Mouse (Mus musculus): ENCODE data around the gene Cyp27a1. TPM values are rescaled to one million over a fixed set of nuclear protein-coding genes. Genes with fewer than 3 reads are reported as not detected.

Gene Cyp27a1
- total RNA-seq, 2 experiments from 2014 or later = 6.9 to 10.1 TPM

DNA sequence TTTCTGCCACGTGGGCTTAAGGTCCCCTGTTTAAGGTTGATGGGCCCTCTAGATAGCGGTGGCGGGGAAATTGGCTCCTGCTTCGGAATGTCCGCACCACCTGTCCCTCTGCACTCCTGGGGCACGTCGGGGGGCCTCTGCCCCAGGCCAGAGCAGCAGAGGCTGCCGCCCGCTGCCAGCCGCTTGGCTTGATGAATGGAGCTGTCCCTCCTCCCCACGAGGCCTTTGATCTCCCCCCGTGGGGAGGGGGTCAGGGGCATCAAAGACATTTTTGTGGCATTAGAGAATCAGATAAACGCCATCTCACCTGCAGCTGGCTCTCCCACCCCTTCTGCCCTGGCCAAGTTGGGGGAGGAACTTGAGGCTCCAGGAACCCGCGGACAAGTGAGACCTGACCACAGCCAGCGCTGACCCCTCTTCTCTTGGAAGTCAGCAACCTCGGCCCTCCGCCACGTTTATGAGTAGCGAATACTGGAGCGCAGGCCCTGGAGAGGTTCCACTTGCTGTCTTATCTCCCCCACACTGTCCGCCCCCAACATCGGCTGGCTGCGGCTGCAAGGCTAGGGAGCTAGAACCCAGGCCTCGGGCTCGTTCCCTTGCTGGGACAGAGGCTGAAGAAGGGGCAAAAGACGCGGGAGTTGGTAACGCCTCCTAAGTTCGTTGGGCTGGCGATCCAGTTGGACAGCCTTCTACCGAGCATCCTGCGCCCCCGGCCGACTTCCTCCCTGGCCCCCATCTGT, 57.5 kb downstream of the Cyp27a1 start:
- ATAC-seq (replicated peaks; ENCODE audit: poor library complexity, severe bottlenecking) = no peak

DNA sequence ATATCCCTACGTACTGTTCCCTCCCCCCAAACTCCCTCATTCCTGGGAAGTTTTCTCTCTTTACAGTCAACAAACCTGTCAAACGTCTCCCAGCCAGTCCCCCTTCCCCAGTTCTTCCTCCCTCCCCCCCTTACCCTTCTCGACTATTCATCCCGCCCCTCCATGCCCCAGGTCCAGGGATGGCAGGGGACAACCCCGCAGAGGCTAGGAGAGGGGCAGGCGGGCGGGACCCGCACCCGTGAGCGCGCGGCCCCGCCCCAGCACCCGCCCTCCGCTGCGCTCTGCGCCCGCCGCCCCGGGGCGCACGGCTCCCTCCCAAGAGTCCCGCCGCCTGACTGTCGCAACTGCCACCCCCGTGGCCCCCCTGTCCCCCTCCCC, 58.1 kb downstream of the Cyp27a1 start:
- ATAC-seq (replicated peaks; ENCODE audit: poor library complexity, severe bottlenecking) = no peak

DNA sequence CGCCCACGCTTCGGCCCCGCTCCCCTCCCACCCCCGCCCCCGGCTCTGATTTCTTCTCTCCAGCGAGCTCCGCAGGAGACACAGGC, 58.3 kb downstream of the Cyp27a1 start, which contains the start of gene Wnt6:
Wnt6 (plus strand) TSS at position 48 of the 86 bp plus-strand sequence.
- no peak for ATAC-seq (replicated peaks; ENCODE audit: poor library complexity, severe bottlenecking)

DNA sequence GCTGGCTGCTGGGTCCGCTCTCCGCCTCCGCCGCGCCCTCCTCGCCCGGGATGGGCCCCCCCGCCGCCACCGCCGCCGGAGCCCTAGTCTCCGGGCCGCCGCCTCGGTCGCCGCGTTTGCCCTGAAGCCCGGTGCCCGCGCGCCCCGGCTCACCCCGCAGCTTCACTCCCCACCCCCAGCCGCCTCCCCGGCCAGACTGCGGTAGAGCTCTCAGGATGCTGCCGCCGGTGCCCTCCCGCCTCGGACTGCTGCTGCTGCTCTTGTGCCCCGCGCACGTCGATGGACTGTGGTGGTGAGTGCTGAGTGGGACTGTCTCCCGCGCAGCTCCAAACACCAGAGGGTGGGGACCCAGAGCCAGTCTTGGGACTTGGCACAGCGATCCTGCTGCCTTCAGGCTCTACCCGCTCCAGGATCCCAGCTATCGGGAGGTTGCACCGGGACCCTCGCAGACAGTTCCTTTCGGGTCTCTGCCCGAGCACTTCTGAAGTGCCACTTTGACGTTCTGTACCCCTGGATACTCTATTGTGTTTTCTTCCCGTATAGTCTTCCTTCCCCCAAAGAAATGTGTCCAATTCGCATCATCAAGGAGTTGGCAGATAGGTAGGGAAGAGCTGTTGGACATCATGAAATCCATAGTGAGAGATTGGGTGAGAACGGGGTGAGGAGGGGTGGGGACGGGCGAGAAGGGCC, 58.7 kb downstream of the Cyp27a1 start:
- no peak for ATAC-seq (replicated peaks; ENCODE audit: poor library complexity, severe bottlenecking)

DNA sequence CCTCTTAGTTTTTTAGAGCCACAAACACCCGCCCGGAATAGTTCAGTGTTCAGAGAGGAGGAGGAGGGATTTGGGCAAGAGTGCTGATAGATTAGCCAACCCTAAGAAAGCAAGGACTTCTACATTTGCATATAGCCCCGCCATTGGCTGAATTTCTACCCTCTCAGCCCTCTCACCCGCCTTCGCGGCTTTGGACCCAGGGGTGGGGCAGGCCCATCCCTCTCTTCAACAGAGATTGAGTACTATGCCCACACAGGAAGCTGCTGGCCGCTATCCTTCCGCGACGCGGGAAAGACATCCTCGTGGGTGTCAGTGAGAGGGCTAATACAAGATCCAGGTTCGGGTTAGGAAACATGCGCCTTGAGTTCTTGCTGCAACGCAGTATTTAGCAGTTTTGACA, 59.8 kb downstream of the Cyp27a1 start:
- ATAC-seq (replicated peaks; ENCODE audit: poor library complexity, severe bottlenecking) = peak; percentile 89

DNA sequence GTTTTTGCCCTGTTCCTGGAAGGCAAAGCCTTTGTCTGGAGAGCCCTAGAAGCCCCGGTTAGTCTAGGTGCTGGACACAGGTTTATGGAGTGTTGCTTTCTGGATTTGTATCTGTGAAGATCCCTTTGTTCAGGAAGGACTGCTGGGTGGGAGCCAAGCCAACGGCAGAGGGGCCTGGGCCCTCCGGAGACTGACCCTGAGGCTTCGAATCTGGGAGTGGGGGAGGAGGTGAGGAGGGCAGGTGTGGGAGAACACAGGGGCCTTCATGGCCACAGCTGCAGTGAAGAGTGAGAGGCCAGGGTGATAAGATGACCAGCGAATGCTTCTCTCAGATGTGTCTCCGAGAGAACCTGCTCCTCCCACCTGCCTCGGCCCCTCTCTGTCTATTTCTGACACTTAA, 60.7 kb downstream of the Cyp27a1 start:
- ATAC-seq (replicated peaks; ENCODE audit: poor library complexity, severe bottlenecking) = no peak

DNA sequence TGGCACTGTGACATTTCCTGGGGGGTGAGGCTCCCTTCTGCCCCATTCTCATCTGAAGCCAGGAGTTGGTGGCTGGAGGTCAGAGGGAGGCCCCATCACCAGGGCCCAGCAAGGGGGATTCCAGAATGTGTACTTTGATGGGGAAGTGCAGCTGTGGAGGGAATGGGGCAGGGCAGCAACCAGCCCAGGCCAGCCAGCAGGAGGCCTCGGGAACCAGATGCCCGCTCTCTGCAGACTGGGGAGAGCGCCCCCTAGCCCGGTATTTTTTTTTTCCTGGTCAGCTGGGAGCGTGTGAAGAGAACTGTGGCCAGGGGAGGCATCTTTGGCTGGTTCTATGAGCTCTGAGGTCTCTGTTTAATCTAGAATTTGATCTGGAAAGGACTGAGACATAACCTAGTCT, 62.4 kb downstream of the Cyp27a1 start:
- ATAC-seq (replicated peaks; ENCODE audit: poor library complexity, severe bottlenecking) = peak; percentile 51

DNA sequence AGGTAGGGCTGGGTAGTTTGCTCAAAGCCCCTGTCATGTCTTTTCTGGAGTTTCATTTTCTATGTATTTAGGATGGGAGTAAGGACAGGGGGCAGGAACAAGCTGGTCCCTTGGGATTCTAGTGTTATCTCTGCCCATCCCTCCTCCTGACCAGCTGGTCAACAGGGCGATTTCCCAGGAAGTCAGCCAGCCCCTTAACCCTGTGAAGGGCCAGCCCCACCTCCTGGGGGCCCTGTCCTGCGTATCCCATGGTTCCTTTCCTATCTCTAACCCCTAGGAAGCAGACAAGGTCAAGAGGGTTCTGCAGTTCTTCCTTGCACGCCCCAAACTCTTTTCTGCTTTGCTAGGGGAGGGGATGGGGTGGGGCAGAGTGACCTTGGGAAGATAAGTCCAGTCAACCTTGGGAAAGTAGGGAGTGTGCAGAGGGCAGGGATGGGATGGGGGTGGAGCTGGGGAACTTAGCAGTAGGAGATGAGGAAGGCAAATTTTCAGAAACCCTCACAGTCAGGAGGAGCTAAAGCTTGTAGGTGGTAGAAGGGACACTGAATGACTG, 65.6 kb downstream of the Cyp27a1 start:
- ATAC-seq (replicated peaks; ENCODE audit: poor library complexity, severe bottlenecking) = no peak

DNA sequence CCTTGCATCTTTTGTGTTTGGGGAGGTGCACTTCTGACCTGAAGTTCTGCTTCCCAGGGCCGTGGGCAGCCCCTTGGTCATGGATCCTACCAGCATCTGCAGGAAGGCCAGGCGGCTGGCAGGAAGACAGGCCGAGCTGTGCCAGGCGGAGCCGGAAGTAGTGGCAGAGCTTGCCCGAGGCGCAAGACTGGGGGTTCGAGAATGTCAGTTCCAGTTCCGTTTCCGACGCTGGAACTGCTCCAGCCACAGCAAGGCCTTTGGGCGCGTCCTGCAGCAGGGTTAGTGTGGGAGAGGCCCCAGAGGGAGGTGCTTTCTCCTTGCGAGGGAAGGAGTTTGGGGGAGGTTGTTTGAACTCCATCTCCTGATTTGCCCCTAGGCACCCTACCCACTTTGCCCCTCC, 68.7 kb downstream of the Cyp27a1 start:
- ATAC-seq (replicated peaks; ENCODE audit: poor library complexity, severe bottlenecking) = peak; percentile 68

DNA sequence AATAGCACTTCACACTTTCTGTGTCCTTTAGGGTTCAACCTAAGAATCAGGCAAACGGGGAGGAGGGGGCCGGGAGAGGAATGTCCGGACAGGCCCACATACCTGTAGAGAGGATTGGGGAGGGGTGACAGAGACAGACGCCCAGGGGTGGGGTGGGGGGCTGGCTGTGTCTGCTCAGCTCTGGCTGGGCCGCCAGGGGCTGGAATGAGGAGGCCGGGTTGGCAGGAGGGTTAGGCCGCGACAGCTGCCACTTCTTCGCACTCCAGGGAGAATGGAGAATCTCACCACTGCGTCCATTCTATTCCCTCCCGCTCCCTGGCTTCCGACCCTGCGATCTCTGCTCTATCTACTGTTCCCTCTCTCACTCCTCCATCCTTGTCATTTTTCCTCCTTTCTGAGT, 70.2 kb downstream of the Cyp27a1 start:
- no peak for ATAC-seq (replicated peaks; ENCODE audit: poor library complexity, severe bottlenecking)

DNA sequence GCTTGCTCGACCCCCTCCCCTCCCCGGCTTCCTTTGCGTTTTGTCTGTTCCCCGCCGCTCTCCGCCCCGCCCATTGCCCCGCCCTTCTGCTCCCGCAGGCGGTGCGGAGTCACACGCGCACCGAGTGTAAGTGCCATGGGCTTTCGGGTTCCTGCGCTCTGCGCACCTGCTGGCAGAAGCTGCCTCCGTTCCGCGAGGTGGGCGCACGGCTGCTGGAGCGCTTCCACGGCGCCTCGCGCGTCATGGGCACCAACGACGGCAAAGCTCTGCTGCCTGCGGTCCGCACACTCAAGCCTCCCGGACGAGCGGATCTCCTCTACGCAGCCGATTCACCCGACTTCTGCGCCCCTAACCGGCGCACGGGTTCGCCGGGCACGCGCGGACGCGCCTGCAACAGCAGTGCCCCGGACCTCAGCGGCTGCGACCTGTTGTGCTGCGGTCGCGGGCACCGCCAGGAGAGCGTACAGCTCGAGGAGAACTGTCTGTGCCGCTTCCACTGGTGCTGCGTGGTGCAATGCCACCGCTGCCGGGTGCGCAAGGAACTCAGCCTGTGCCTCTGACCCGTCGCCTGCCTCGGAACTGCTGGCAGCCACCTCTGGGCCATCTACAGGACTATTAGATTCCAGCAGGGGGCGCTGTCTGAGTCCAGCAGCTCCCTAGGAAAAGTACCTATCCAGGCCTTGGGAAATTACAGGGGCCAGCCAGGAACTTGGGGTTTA, 70.8 kb downstream of the Cyp27a1 start:
- ATAC-seq (replicated peaks; ENCODE audit: poor library complexity, severe bottlenecking) = peak; percentile 38

Other genes starting within 250 kb of the Cyp27a1 start
- gene Cnot9, start 207.5 kb upstream of the Cyp27a1 start, total RNA-seq (2014; fragmentation: Nextera tagmentation) = 58.2 and 66.7 TPM in 2 replicates
- 62.5 and 76.6 TPM in 2 replicates for gene Cnot9, start 207.5 kb upstream of the Cyp27a1 start, total RNA-seq (2017)
- not detected in 2 replicates for gene Plcd4, start 170.7 kb upstream of the Cyp27a1 start, total RNA-seq (2014; fragmentation: Nextera tagmentation)
- gene Plcd4, start 170.7 kb upstream of the Cyp27a1 start, total RNA-seq (2017) = 0.05 TPM in 1 of 2 replicates, not detected in the other
- gene Usp37, start 169.3 kb upstream of the Cyp27a1 start, total RNA-seq (2014; fragmentation: Nextera tagmentation) = 26.4 and 54.1 TPM in 2 replicates
- 37.1 and 37.4 TPM in 2 replicates for gene Usp37, start 169.3 kb upstream of the Cyp27a1 start, total RNA-seq (2017)
- gene Zfp142, start 125.3 kb upstream of the Cyp27a1 start, total RNA-seq (2014; fragmentation: Nextera tagmentation) = 16.3 and 17.1 TPM in 2 replicates
- gene Zfp142, start 125.3 kb upstream of the Cyp27a1 start, total RNA-seq (2017) = 9.5 and 10.0 TPM in 2 replicates
- 29.0 and 30.3 TPM in 2 replicates for gene Bcs1l, start 125.3 kb upstream of the Cyp27a1 start, total RNA-seq (2014; fragmentation: Nextera tagmentation)
- 20.0 and 28.8 TPM in 2 replicates for gene Bcs1l, start 125.3 kb upstream of the Cyp27a1 start, total RNA-seq (2017)
- 20.8 and 34.3 TPM in 2 replicates for gene Rnf25, start 112.2 kb upstream of the Cyp27a1 start, total RNA-seq (2014; fragmentation: Nextera tagmentation)
- gene Rnf25, start 112.2 kb upstream of the Cyp27a1 start, total RNA-seq (2017) = 17.5 and 28.2 TPM in 2 replicates
- 0.26 TPM in 1 of 2 replicates, not detected in the other for gene Stk36, start 112.1 kb upstream of the Cyp27a1 start, total RNA-seq (2014; fragmentation: Nextera tagmentation)
- gene Stk36, start 112.1 kb upstream of the Cyp27a1 start, total RNA-seq (2017) = not detected in 2 replicates
- 18.2 and 29.1 TPM in 2 replicates for gene Ttll4, start 51.8 kb upstream of the Cyp27a1 start, total RNA-seq (2014; fragmentation: Nextera tagmentation)
- gene Ttll4, start 51.8 kb upstream of the Cyp27a1 start, total RNA-seq (2017) = 18.4 and 21.5 TPM in 2 replicates
- not detected in 2 replicates for gene Prkag3, start 35.6 kb downstream of the Cyp27a1 start, total RNA-seq (2014; fragmentation: Nextera tagmentation)
- not detected in 2 replicates for gene Prkag3, start 35.6 kb downstream of the Cyp27a1 start, total RNA-seq (2017)
- not detected in 2 replicates for gene Wnt6, start 58.3 kb downstream of the Cyp27a1 start, total RNA-seq (2014; fragmentation: Nextera tagmentation)
- gene Wnt6, start 58.3 kb downstream of the Cyp27a1 start, total RNA-seq (2017) = 0.21 and 1.2 TPM in 2 replicates
- gene Wnt10a, start 77.9 kb downstream of the Cyp27a1 start, total RNA-seq (2014; fragmentation: Nextera tagmentation) = not detected in 2 replicates
- not detected in 2 replicates for gene Wnt10a, start 77.9 kb downstream of the Cyp27a1 start, total RNA-seq (2017)
- gene Cdk5r2, start 141.4 kb downstream of the Cyp27a1 start, total RNA-seq (2014; fragmentation: Nextera tagmentation) = not detected in 2 replicates
- gene Cdk5r2, start 141.4 kb downstream of the Cyp27a1 start, total RNA-seq (2017) = not detected in 2 replicates
- not detected in 2 replicates for gene Fev, start 171.8 kb downstream of the Cyp27a1 start, total RNA-seq (2014; fragmentation: Nextera tagmentation)
- not detected in 2 replicates for gene Fev, start 171.8 kb downstream of the Cyp27a1 start, total RNA-seq (2017)
- gene Cryba2, start 179.6 kb downstream of the Cyp27a1 start, total RNA-seq (2014; fragmentation: Nextera tagmentation) = not detected in 2 replicates
- gene Cryba2, start 179.6 kb downstream of the Cyp27a1 start, total RNA-seq (2017) = not detected in 2 replicates
- not detected in 2 replicates for gene Cfap65, start 222.0 kb downstream of the Cyp27a1 start, total RNA-seq (2014; fragmentation: Nextera tagmentation)
- gene Cfap65, start 222.0 kb downstream of the Cyp27a1 start, total RNA-seq (2017) = not detected in 2 replicates
- not detected in 2 replicates for gene Ihh, start 238.1 kb downstream of the Cyp27a1 start, total RNA-seq (2014; fragmentation: Nextera tagmentation)
- gene Ihh, start 238.1 kb downstream of the Cyp27a1 start, total RNA-seq (2017) = not detected in 2 replicates